Mouse (Mus musculus): ENCODE data around the gene Ralgps1. TPM values are rescaled to one million over a fixed set of nuclear protein-coding genes. Genes with fewer than 3 reads are reported as not detected.

Ralgps1 gene
- polyA plus RNA-seq, 1 experiment from 2014 or later, result 0.63 TPM

- no peak for DNase-seq
Observed at GRCm38 (mm10) chr2:33232782-33233570, 138.3 kb downstream of the Ralgps1 start.

GRCm38 (mm10) chr2:33231788-33232187, 139.5 kb downstream of the Ralgps1 start:
- Histone ChIP-seq H3K36me3 (no peaks in the 10 kb centered on the region), H3K27ac (no peak overlapping the region), H3K9me3 (replicated peaks) (no peaks in the 10 kb centered on the region), H3K4me3 (replicated peaks) (no peak overlapping the region), H3K4me2 (no peak overlapping the region), H3K4me1 (replicated peaks) (0 out of 2 replicates have a peak, but pooled peaks cover 5% of the 10 kb centered on the region), H3K27me3 (no peaks in the 10 kb centered on the region), H3K9ac (no peak overlapping the region)
- DNase-seq (no peak), ATAC-seq (ENCODE audit: low read depth) (no peak)
- WGBS (ENCODE audit: insufficient replicate concordance), result 82% methylated on average over 2 of the region's 2 CpGs

More at GRCm38 (mm10) chr2:33232782-33233570, 138.3 kb downstream of the Ralgps1 start:
- H3K4me2 ChIP-seq, result no peak overlapping the region
- H3K4me1 ChIP-seq (replicated peaks), result no peaks in the 10 kb centered on the region
- no peaks in the 10 kb centered on the region for H3K9me3 ChIP-seq (replicated peaks)
- no peak overlapping the region for H3K9ac ChIP-seq
- no peaks in the 10 kb centered on the region for H3K27me3 ChIP-seq
- ATAC-seq (ENCODE audit: low read depth), result 0 out of 2 replicates have a peak, but pooled peaks have one; percentile 23
- H3K27ac ChIP-seq, result no peak overlapping the region
- 55% methylated on average over 6 of the region's 6 CpGs for WGBS (ENCODE audit: insufficient replicate concordance)
- H3K4me3 ChIP-seq (replicated peaks), result no peak overlapping the region
- H3K36me3 ChIP-seq, result no peaks in the 10 kb centered on the region

GRCm38 (mm10) chr2:33230701-33231100, 140.6 kb downstream of the Ralgps1 start:
- no peaks in the 10 kb centered on the region for H3K36me3 ChIP-seq
- H3K4me2 ChIP-seq, result no peak overlapping the region
- no peaks in the 10 kb centered on the region for H3K9me3 ChIP-seq (replicated peaks)
- H3K27me3 ChIP-seq, result no peaks in the 10 kb centered on the region
- WGBS (ENCODE audit: insufficient replicate concordance), result 63% methylated on average over 10 of the region's 10 CpGs
- DNase-seq (no peak), ATAC-seq (ENCODE audit: low read depth) (no peak)
- H3K9ac ChIP-seq, result no peak overlapping the region
- 0 out of 2 replicates have a peak, but pooled peaks cover 5% of the 10 kb centered on the region for H3K4me1 ChIP-seq (replicated peaks)
- H3K4me3 ChIP-seq (replicated peaks), result no peak overlapping the region
- H3K27ac ChIP-seq, result no peak overlapping the region

- 84% methylated on average over 15 of the region's 15 CpGs for WGBS (ENCODE audit: insufficient replicate concordance)
- DNase-seq (no peak), ATAC-seq (ENCODE audit: low read depth) (no peak)
- Histone ChIP-seq H3K4me1 (replicated peaks) (0 out of 2 replicates have a peak, but pooled peaks cover 5% of the 10 kb centered on the region), H3K9me3 (replicated peaks) (no peaks in the 10 kb centered on the region), H3K9ac (no peak overlapping the region), H3K27ac (no peak overlapping the region), H3K27me3 (no peaks in the 10 kb centered on the region), H3K4me2 (no peak overlapping the region), H3K4me3 (replicated peaks) (no peak overlapping the region), H3K36me3 (no peaks in the 10 kb centered on the region)
Observed at GRCm38 (mm10) chr2:33228551-33228950, 142.7 kb downstream of the Ralgps1 start.

- no peak for DNase-seq
- no peak overlapping the region for H3K9ac ChIP-seq
- no peaks in the 10 kb centered on the region for H3K36me3 ChIP-seq
- H3K4me3 ChIP-seq (replicated peaks), result no peak overlapping the region
- 0 out of 2 replicates have a peak, but pooled peaks cover 5% of the 10 kb centered on the region for H3K4me1 ChIP-seq (replicated peaks)
- WGBS (ENCODE audit: insufficient replicate concordance), result 82% methylated on average over 11 of the region's 11 CpGs
- no peak for ATAC-seq (ENCODE audit: low read depth)
- H3K27me3 ChIP-seq, result no peaks in the 10 kb centered on the region
- H3K4me2 ChIP-seq, result no peak overlapping the region
- H3K27ac ChIP-seq, result no peak overlapping the region
- no peaks in the 10 kb centered on the region for H3K9me3 ChIP-seq (replicated peaks)
Observed at GRCm38 (mm10) chr2:33228077-33228476, 143.2 kb downstream of the Ralgps1 start.

GRCm38 (mm10) chr2:33225921-33226320, 145.4 kb downstream of the Ralgps1 start:
- H3K4me1 ChIP-seq (replicated peaks), result 0 out of 2 replicates have a peak, but pooled peaks cover 5% of the 10 kb centered on the region
- 74% methylated on average over 7 of the region's 7 CpGs for WGBS (ENCODE audit: insufficient replicate concordance)
- no peak overlapping the region for H3K4me2 ChIP-seq
- H3K4me3 ChIP-seq (replicated peaks), result no peak overlapping the region
- DNase-seq (no peak), ATAC-seq (ENCODE audit: low read depth) (no peak)
- no peak overlapping the region for H3K27ac ChIP-seq
- H3K9me3 ChIP-seq (replicated peaks), result no peaks in the 10 kb centered on the region
- no peak overlapping the region for H3K9ac ChIP-seq
- H3K27me3 ChIP-seq, result no peaks in the 10 kb centered on the region
- H3K36me3 ChIP-seq, result no peaks in the 10 kb centered on the region

- H3K27me3 ChIP-seq, result no peaks in the 10 kb centered on the region
- no peaks in the 10 kb centered on the region for H3K36me3 ChIP-seq
- H3K9ac ChIP-seq, result no peak overlapping the region
- 72% methylated on average over 10 of the region's 10 CpGs for WGBS (ENCODE audit: insufficient replicate concordance)
- H3K4me3 ChIP-seq (replicated peaks), result no peak overlapping the region
- ATAC-seq (ENCODE audit: low read depth) (no peak), DNase-seq (no peak)
- 0 out of 2 replicates have a peak, but pooled peaks cover 5% of the 10 kb centered on the region for H3K4me1 ChIP-seq (replicated peaks)
- H3K27ac ChIP-seq, result no peak overlapping the region
- no peaks in the 10 kb centered on the region for H3K9me3 ChIP-seq (replicated peaks)
- no peak overlapping the region for H3K4me2 ChIP-seq
Observed at GRCm38 (mm10) chr2:33223656-33224358, 147.5 kb downstream of the Ralgps1 start.

GRCm38 (mm10) chr2:33222480-33222879, 148.8 kb downstream of the Ralgps1 start:
- 68% methylated on average over 6 of the region's 6 CpGs for WGBS (ENCODE audit: insufficient replicate concordance)
- Histone ChIP-seq H3K9ac (no peak overlapping the region), H3K27ac (no peak overlapping the region), H3K4me2 (no peak overlapping the region), H3K27me3 (no peaks in the 10 kb centered on the region), H3K9me3 (replicated peaks) (no peaks in the 10 kb centered on the region), H3K36me3 (no peaks in the 10 kb centered on the region), H3K4me1 (replicated peaks) (peaks cover 6% of the 10 kb centered on the region; the same call in 1 of the 2 replicates), H3K4me3 (replicated peaks) (no peak overlapping the region)
- ATAC-seq (ENCODE audit: low read depth) (no peak), DNase-seq (no peak)

GRCm38 (mm10) chr2:33221339-33221900, 149.9 kb downstream of the Ralgps1 start:
- 57% methylated on average over 11 of the region's 11 CpGs for WGBS (ENCODE audit: insufficient replicate concordance)
- no peaks in the 10 kb centered on the region for H3K9me3 ChIP-seq (replicated peaks)
- DNase-seq (no peak), ATAC-seq (ENCODE audit: low read depth) (no peak)
- H3K27ac ChIP-seq, result no peak overlapping the region
- no peak overlapping the region for H3K9ac ChIP-seq
- H3K4me3 ChIP-seq (replicated peaks), result no peak overlapping the region
- no peak overlapping the region for H3K4me2 ChIP-seq
- H3K4me1 ChIP-seq (replicated peaks), result peaks cover 11% of the 10 kb centered on the region
- no peaks in the 10 kb centered on the region for H3K27me3 ChIP-seq
- H3K36me3 ChIP-seq, result no peaks in the 10 kb centered on the region

- no peak overlapping the region for H3K9ac ChIP-seq
- DNase-seq, result no peak
- H3K9me3 ChIP-seq (replicated peaks), result no peaks in the 10 kb centered on the region
- peaks cover 17% of the 10 kb centered on the region for H3K4me1 ChIP-seq (replicated peaks)
- H3K4me2 ChIP-seq, result no peak overlapping the region
- H3K27me3 ChIP-seq, result no peaks in the 10 kb centered on the region
- WGBS (ENCODE audit: insufficient replicate concordance), result 73% methylated on average over 10 of the region's 10 CpGs
- H3K27ac ChIP-seq, result no peak overlapping the region
- no peak for ATAC-seq (ENCODE audit: low read depth)
- no peak overlapping the region for H3K4me3 ChIP-seq (replicated peaks)
- H3K36me3 ChIP-seq, result no peaks in the 10 kb centered on the region
Observed at GRCm38 (mm10) chr2:33220674-33221338, 150.5 kb downstream of the Ralgps1 start.

GRCm38 (mm10) chr2:33220246-33220645, 151.0 kb downstream of the Ralgps1 start:
- 70% methylated on average over 6 of the region's 6 CpGs for WGBS (ENCODE audit: insufficient replicate concordance)
- H3K4me1 ChIP-seq (replicated peaks), result peaks cover 23% of the 10 kb centered on the region

More at GRCm38 (mm10) chr2:33220246-33220645, 151.0 kb downstream of the Ralgps1 start:
- no peaks in the 10 kb centered on the region for H3K9me3 ChIP-seq (replicated peaks)
- no peak overlapping the region for H3K9ac ChIP-seq
- H3K27me3 ChIP-seq, result no peaks in the 10 kb centered on the region
- H3K4me3 ChIP-seq (replicated peaks), result no peak overlapping the region
- ATAC-seq (ENCODE audit: low read depth) (no peak), DNase-seq (no peak)
- no peak overlapping the region for H3K4me2 ChIP-seq
- no peaks in the 10 kb centered on the region for H3K36me3 ChIP-seq
- H3K27ac ChIP-seq, result no peak overlapping the region

Measured in liver, embryonic 13.5 days (tissue).